Mouse (Mus musculus): ENCODE results near the gene Mmgt2.
A peak's percentile ranks its signal among the peaks of the same experiment; 100 is the strongest.

The Mmgt2 gene

DNA sequence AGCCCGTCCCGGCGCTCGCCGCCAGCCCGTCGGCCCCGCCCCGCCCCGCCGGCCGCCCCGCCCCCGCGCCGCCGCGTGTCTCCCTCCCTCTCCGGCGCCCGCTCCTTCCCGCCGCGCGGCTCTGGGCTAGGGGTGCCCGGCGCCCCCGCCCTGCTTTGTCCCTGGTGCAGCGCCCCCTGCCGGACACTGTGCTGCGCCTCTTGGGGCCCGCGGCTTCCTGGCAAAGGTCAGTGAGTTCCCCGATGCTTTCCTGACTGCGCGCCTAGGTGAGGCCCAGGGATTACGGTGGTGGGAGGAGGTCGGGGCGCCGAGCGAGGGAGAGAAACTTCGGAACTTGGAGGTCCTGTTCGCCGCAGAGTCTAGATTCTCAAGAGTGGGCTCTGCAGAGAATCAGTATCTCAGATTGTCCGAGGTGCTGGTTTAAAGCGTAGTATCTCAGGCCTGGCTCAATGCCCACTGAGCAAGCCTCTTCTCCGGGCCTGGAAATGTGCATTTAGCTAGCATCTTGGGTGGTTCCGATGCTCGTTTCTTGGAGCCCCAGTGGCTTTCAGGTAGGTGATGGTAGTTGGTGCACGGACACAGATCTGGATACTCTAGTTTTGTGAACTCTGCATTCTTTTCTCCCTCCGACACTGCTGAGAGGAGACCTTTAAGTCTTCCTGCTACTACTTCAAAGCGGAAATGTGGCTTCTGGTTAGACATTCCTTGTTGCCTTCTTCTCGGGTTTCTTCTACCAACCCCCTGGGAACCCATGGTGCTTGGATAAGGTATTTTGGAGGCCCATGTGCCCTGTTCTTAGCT, at the start of gene Mmgt2:
Gene Mmgt2 (plus strand): TSS at position 74 of the 801 bp plus-strand sequence.
- peak; percentile 90 to 92 for DNase-seq

DNA sequence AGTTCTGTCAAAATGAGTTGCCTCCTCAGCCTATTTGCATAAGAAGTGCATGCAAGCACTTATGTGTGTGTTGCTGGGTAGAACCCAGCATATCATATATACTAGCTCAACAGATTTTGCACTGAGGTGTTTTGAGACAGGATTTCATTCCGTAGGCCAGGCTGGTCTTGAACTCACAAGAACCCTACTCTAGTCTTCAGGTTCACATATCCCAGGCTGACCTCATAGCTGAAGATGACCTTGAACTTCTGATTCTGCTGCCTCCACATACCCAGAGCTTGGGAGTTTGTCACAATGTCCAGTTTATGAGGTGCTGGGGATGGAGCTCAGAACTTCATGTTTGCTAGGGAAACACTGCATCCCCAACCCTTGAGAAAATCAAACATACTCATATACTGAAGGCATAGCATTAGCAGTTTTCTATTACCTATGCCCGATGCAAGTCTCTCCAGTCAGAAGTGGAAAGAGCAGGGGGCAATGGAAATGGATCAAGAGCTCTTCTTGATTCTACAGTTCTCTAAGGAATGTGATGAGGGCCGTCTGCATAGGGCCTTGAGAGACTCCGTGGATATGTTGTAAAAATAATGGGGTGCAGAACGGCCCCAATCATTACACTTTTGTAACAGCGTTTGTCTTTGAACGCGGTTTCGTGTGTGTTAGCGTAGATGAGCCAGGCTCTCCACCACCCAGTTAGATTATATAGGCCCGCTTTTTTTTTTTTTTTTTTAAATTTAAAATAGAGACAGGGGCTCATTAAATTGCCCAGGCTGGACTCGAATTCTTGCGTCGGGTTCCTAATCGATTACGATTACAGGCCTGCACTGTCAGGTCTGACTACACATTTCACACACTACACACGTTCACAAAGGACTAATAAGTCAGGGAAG, 46.5 kb upstream of the Mmgt2 start:
- no peak for DNase-seq

DNA sequence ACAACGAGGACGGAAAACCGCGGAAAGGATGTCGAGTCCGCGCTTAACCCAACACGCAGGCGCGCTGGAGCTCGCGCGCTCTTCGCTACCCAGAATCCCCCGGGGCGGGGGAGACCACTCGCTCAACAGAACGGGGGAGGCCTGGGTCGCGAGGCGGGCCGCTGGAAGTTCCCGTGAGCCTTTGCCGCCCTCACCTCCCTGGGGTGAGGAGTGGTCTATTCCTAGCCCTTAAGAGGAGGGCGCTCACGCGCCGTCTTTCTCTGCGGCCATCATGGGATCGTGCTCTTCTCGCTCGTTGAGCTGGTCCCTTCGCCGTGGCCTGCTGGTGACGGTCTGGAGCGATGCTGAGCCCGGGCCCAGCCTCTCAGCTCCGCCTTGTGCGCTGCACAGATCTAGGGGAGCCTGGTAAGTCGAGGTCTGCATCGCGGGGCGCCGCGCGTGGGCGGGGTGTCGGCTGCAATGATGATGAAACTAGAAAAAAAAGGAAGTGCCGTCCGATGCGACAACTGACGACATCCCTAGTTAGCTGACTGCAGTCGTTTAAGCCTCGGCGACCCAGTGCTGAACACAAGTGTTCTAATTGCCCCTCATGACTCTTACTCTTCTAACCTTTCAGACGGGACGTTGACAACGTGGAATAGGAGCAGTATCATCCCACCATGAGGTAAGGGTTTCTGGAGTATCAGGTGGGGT, 45.7 kb upstream of the Mmgt2 start:
- DNase-seq: peak; percentile 97

DNA sequence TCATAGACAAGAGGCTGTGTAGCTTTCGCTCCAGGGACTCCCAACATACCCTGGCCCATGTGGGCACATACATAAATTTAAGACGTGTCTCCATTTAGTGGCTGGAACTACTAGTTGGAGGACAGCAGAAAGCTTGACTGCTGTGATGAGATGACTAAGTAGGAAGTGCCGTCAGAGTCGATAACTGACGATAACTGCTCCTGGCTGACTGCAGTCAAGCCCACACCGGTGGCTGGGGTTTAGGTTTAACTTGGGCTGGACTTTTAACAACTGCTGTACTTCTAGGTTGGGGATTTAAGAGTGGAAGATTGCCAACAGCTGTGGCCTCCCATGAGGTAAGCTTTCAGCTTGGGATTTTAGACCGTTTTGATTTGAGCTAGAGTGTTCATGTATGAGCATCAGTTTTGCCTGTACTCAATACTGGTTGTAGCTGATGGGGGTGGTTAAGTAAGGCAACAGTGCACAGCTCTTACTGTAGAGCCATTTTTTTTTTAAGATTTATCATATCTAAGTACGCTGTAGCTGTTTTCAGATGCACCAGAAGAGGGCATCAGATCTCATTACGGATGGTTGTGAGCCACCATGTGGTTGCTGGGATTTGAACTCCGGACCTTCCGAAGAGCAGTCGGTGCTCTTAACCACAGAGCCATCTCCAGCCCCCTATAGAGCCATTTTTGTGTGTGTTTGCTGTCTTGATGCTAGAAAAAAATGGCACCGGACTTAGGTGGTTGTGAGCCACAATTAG, 45.0 kb upstream of the Mmgt2 start:
- DNase-seq: no peak

DNA sequence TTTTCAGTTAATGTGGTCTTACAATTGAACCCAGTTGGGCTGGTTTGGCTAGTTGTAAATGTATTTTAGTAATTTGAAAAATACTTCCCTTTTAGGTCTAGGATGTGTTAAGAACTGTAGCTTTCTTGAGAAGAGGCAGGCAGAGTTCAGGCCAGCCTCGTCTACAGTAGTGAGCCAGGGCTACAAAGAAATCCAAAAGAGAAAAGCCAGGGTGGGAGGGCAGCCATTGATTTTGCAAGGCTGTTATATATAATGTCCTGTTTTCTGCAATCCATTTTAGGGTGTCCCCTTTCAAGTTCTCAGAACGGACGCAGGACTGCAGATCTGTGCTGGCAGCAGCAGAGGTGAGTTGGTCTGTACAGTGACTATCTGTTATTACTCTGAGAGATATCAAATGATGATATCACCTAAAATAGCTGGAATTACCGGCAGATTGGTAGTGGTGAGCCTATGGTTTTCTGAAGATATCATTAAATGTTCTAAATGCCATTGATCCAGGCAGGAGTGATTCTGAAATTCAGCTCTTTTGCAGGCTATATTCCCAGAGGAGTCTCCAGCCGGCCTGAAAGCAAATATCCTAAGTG, 44.2 kb upstream of the Mmgt2 start:
- DNase-seq: no peak

DNA sequence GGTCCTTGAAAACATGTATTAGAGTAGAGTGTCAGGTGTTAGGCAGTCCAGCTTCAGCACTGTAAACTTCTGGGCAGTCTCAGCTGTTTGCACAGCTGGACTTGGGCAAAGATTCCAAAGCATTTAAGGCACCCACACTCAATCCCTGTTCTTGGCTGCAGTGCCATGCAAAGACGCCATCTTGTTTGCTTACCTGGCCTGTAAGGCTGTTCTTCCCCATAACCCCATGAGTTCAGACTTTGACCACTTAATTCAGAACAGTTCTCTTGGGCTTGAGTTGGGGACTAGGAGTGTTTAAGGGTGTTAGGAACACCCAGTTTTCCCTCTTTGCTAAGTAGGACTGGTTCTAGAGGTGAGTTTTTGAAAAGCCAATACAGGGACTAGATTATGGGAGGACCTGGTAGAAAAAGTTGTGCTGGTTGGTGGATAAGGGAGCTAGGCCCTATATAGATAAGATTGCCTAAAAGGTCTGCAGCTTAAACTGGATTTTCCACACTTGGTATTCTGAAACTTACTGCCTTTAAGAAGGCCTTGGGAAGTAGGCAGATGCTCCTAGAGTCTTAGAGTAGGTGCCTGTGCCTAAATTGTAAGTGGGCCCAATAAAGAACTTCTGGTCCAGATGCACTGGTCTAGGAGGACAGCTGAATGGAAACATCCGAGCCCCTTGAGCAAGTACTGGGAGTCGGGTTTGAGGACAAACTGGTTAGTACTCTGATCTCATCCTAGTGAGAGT, 43.4 kb upstream of the Mmgt2 start:
- DNase-seq: no peak

DNA sequence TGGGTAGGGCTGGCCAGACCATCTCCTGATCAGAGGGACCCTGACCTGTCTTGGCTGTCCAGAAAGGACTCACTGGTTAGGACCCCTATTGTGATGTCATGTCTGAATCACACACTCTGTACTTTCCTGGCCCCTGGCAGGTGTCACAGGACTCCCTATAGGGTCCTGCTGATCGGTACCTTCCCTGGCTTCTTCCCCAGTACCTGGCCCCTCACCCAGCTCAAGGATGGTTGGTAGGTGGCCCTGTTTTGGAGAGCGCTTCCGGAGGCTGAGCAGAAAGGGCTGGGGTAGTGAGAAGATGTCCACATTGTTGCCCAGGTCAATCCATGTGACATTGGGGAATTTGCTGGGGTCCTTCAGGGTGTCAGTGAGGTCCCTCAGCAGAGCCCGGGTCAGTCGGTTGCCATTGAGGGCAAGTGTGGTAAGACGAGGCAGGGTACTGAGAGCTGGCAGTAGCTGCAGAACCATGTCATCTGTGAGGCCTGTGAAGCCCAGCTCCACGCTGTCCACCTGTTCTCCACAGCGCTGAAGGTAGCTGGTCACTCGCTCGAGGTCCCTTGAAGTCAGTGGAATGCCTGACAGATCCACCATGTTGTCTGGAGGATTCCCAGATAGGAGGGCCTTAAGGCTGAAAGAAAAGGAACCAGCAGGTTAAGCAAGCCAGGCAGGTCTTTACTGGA, 42.7 kb upstream of the Mmgt2 start:
- no peak for DNase-seq

DNA sequence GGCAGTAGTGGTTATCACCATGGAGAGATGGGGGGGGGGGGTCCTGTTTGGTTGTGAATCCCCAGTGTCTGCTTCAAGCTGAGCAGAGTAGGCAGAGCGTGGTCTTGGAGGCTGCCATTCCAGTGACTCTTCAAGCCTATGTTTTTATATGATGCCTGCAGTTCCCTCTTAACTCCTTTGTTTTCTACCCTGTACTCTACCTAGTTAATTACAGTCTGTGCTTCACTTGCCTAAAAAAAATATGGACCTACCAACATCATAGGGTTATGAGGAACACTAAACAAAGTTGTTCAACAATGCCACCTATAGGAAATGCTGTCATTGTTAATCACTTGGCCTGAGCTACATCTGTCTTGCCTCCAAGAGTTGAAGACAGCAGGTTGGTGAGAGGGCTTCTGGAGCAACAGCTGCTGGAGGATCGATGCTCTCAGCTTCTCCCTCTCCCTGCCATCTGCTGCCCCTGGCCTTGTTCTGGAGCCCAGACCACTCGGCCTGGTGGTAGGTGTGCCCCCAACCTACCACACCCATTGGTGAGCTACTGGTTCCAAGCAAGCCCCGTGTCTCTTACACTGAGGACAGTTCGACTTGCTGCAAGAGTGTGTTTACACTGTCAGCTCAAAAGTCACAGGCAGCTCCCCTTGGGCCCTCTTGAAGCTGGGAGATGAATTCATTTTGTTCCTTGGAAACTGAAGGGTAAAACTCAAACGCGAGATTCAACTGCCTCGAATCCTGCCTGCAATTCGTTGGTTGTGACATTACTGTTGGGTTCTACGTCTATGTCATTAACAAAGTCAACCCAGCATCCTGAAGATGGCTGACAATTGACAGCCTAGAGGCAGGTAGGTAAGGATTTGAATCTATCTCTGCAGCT, 41.9 kb upstream of the Mmgt2 start:
- DNase-seq: no peak

DNA sequence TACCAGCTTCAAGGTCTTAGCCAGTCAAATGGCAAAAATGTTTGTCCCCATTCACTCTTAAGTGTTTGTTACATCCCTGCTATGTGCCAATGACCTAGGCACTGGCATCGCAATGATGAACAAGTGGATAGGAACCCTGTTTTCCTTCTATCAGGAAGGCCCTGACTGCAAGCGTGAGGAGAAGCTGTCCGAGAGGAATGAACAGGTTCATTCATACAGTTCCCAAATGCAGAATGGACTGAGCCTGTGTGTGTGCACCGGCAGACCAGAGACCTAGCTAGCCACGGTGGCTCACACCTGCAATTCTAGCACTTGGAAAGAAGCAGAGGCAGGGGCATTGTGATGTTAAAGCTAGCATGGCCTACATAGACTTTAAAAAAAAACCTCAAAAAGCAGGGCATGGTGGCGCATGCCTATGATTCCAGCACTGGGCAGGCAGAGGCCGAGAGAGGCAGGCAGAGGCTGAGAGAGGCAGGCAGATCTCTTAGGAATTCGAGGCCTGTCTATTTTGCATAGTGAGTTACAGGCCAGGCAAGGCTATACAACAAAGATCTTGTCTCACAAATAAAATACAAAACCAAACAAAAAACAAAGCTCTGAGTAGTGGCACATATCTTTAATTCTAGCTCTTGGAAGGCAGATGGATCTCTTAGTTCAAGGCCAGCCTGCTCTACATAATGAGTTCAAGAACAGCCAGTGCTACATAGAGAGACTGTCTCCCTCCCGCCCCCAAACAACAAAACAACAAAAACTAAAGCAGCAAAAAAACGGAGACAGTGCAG, 41.1 kb upstream of the Mmgt2 start:
- no peak for DNase-seq

DNA sequence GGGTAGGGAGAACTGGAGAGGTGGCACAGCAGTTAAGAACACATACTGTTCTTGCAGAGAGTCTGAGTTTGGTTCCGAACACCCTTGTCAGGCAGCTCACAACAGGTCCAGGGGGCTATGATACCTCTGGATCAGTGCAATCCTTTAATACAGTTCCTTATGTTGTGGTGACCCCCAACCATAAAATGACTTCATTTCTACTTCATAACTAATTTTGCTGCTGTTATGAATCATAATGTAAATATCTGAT, 40.6 kb upstream of the Mmgt2 start:
- no peak for DNase-seq

DNA sequence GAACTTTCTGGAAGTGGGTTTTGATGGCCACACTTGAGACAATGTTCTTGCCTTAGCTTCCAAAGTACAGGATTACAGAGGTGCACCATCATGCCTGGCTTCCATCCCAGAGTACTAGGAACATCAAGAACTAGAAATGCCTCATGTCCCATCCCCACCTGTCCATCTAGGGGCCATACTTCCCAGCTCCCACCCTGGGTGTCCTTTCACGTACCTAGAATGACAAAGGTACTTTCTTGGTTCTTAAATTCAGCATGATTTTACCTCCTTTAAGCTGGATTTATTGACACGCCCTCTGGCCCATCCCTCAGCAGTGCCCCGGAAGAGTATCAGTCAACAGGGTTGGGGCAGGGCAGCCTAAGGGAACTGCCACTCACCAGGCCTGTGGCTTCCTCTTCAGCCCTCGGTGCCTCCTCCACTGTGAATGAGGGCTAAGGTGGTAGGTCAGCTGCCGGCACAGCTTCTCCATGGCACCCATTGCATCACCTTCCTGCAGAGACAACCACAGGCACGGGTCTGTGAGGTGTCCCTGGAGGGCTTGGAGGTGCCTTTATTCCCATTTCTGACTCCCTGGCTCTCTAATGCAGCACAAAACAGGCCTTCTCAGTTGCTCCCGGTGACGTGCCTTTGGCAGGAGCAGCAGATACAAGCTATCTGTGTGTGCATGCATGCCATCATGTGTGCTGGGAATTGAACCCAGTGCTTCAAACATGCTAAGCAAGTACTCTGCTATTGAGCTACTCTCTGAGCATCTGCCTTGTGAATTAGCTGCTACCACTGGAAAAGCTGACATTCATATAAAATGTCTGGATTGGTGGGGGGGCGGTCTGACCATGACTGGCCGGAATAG, 39.4 kb upstream of the Mmgt2 start:
- DNase-seq: no peak

DNA sequence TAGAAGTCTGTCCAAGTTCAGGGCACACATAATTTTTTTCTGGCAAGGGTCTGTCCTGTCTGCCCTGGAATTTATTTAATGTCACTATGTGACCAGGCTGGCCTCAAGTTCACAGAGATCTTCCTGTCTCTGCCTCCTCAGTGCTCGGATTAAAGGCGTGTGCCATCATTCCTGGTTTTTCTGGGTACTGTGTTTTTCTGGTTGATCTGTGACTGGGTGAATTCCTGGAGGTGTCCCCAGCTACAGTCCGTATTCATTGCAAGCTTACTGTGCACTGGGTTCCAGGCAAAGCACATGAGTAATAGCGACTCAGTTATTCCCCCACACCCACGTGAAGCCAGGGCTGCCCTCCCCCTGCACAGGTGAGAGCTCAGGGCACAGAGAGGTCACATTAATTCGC, 38.2 kb upstream of the Mmgt2 start:
- no peak for DNase-seq

DNA sequence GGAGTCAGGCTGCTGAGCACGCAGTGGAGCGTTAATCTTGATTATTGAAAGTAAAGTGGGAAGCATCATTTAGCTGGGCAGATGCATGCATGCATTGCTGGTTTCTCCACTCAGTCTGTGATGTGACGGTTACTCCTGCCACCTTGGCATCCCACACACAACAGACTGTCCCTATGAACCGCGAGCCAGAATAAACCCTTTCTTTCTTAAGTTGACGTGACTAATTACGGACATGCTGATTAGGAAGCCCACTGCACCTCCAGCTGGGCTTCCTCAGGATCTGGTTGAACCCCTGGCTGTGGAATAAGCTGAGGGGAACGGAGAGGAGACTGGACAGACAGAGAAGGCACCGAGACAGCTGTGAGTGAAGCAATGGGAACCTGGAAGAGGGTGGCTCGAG, 35.9 kb upstream of the Mmgt2 start:
- no peak for DNase-seq

DNA sequence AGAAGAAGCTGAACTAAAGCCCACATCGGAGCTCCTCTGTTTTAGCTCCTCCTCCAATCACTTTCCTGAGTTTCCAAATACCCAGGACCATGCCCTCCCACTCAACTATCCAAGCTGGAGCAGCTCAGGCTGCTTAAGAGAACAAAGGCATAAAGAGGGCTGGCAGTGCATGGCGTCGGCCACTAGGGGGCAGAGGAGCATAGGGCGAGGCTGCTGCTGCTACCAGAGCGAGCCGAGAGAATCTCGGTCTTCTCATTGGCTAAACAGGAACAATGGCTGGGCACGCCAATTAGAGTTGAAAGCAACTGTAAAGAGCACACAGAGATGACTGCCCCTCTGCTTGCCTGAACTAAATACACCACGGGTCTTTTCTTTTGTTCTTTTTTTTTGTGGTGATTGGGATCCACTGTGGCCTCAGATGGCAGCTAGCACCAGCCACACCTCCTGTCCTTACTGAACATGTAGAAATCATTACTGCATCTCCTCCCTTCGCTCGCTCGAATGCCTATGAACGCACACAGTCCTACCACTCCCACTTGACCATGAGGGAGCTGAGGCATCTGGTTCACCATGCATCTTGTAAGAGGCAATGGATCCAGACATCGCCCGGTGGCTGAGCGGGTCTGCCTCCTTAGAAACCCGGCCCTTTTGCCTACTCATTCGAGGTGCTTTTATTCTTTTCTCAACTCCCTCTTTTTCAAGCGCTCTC, 34.7 kb upstream of the Mmgt2 start:
- peak; percentile 70 to 79 for DNase-seq

DNA sequence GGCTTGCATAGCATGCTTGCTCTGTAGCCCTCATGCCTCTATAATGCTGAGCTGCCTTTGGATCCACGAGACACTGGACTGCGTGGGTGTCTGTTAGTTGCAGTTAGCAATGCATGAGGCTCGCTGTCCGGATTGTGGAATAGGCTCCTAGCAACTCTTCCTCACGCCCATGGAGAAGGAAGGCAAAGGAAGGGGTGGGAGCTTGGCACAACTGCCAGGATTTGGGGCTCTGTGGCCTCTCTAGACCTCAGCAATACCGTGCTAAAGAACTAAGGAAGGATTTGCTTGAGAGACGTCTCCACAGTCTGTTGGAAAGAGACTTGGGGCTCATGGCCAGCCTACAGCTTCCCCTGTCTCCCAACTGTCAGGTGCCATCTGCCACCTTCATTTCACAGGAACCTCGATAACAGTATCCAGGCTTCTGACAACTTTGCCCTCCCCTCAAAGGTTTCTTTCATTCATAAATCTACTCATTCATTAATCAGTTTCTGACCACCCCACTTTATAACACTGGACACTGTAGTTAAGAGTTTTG, 33.5 kb upstream of the Mmgt2 start:
- no peak for DNase-seq

DNA sequence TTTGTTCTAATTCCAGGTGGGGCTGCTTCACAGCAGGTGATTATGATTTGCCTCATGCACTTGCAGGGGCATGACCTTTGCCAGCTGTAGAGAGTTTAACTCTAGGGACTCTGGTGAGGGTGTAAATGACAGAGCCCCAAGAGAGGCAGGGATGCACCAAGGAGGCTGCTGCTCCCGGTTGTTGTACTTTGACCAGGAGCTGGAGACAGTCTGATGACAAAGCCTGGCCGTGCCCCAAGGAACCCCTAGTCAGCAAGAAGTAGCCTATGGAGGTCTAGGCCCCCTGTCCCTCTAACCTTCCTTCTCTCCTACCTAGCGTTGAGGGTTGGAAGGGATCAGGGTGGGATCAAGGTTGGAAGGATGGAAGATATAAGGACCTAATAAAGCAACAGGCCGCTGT, 33.0 kb upstream of the Mmgt2 start:
- no peak for DNase-seq

DNA sequence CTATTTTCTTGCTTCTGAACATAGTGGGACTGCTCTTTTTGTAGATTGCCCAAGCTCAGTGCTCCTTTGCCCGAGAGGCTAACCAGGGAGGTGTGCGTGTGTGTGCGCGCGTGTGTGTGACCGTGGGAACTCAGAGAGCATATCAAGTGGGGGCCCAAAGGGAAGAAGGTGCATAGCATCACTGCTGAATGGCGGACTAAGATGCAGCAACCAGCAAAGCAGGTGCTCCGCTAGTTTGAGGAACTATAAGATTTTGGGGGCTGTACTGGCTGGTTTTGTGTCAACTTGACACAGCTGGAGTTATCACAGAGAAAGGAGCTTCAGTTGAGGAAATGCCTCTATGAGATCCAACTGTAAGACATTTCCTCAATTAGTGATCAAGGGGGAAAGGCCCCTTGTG, 27.4 kb upstream of the Mmgt2 start:
- no peak for DNase-seq

Data from thymus, adult 18-20 months (tissue).